Mouse (Mus musculus) embryonic fibroblast, embryonic 13.5 days (primary cell): Measurements from ENCODE around the gene Smyd3.
A peak's percentile ranks its signal among the peaks of the same experiment; 100 is the strongest.

Experiments
- CTCF ChIP-seq: IDR thresholded peaks from 2 replicates; pipeline ENCODE4 v1.5.1; 2011; ENCODE audit warnings: mild to moderate bottlenecking, control low read depth, low read length, moderate library complexity, borderline replicate concordance; ENCODE audit not compliant: insufficient read depth
- POLR2A ChIP-seq: IDR thresholded peaks from 2 replicates; pipeline ENCODE4 v1.6.1; 2011; ENCODE audit warnings: low read depth, mild to moderate bottlenecking, control low read depth, low read length, moderate library complexity

DNA sequence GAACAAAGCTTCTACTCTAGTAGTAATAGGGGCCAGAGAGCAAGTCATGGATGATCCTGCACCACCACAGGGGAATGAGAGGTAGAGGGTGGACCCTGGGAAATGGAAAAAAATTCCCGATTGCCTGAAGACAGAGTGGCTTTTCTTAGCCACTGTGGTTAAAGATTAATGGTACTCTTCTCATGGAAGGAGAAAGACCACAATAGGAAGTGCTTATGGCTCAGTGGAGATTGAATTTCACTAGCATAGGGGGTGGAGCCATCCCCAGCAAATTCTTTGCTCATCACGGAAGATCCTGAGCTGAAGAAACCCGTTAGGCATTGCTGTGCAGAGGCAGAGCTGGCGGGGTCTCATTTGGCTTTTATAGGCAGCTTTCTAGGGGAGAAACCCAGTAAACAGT is 520.0 kb downstream of the Smyd3 start:
- no peak for TF ChIP-seq CTCF
- TF ChIP-seq POLR2A: peak; percentile 37; the same call in 1 of the 2 replicates
